Mouse (Mus musculus): ENCODE measurements around the gene Akap2. TPM values are rescaled to one million over a fixed set of nuclear protein-coding genes. Genes with fewer than 3 reads are reported as not detected.

Akap2 gene
- polyA plus RNA-seq, 1 experiment from 2014 or later, result 17.7 TPM

GRCm38 (mm10) chr4:57684676-57685215 is 32.7 kb upstream of the Akap2 start:
- Histone ChIP-seq H3K27me3 (no peaks in the 10 kb centered on the region), H3K36me3 (no peaks in the 10 kb centered on the region), H3K9ac (no peak overlapping the region), H3K4me3 (no peak overlapping the region), H3K4me1 (replicated peaks) (peaks cover 5% of the 10 kb centered on the region; the same call in 1 of the 2 replicates), H3K27ac (no peak overlapping the region), H3K4me2 (no peak overlapping the region), H3K9me3 (no peaks in the 10 kb centered on the region)
- 84% methylated on average over 12 of the region's 12 CpGs for WGBS
- no peak for ATAC-seq (ENCODE audit: low FRiP score)

- 0 out of 2 replicates have a peak, but pooled peaks cover under 1% of the 10 kb centered on the region for H3K4me1 ChIP-seq (replicated peaks)
- ATAC-seq (ENCODE audit: low FRiP score), result no peak
- no peaks in the 10 kb centered on the region for H3K9me3 ChIP-seq
- 86% methylated on average over 3 of the region's 3 CpGs for WGBS
- no peak overlapping the region for H3K4me3 ChIP-seq
- no peak overlapping the region for H3K27ac ChIP-seq
- no peak overlapping the region for H3K9ac ChIP-seq
- no peaks in the 10 kb centered on the region; the same call in 1 of the 2 replicates for H3K36me3 ChIP-seq
- no peak overlapping the region for H3K4me2 ChIP-seq
- no peaks in the 10 kb centered on the region for H3K27me3 ChIP-seq
These were observed 30.7 kb upstream of the Akap2 start for GRCm38 (mm10) chr4:57686736-57687135.

- no peak overlapping the region for H3K4me3 ChIP-seq
- H3K36me3 ChIP-seq, result no peaks in the 10 kb centered on the region; the same call in 1 of the 2 replicates
- no peak overlapping the region for H3K9ac ChIP-seq
- WGBS, result 83% methylated on average over 3 of the region's 3 CpGs
- no peaks in the 10 kb centered on the region for H3K4me1 ChIP-seq (replicated peaks)
- no peak for ATAC-seq (ENCODE audit: low FRiP score)
- H3K27me3 ChIP-seq, result no peaks in the 10 kb centered on the region
- H3K4me2 ChIP-seq, result no peak overlapping the region
- H3K27ac ChIP-seq, result no peak overlapping the region
- H3K9me3 ChIP-seq, result no peaks in the 10 kb centered on the region
These were observed 29.9 kb upstream of the Akap2 start for GRCm38 (mm10) chr4:57687583-57687982.

GRCm38 (mm10) chr4:57688131-57688530 is 29.3 kb upstream of the Akap2 start:
- Histone ChIP-seq H3K4me2 (no peak overlapping the region), H3K9me3 (no peaks in the 10 kb centered on the region), H3K36me3 (no peaks in the 10 kb centered on the region; the same call in 1 of the 2 replicates), H3K9ac (no peak overlapping the region), H3K27me3 (no peaks in the 10 kb centered on the region), H3K27ac (no peak overlapping the region), H3K4me3 (no peak overlapping the region), H3K4me1 (replicated peaks) (no peaks in the 10 kb centered on the region)
- WGBS, result 85% methylated on average over 9 of the region's 9 CpGs
- no peak for ATAC-seq (ENCODE audit: low FRiP score)

DNA sequence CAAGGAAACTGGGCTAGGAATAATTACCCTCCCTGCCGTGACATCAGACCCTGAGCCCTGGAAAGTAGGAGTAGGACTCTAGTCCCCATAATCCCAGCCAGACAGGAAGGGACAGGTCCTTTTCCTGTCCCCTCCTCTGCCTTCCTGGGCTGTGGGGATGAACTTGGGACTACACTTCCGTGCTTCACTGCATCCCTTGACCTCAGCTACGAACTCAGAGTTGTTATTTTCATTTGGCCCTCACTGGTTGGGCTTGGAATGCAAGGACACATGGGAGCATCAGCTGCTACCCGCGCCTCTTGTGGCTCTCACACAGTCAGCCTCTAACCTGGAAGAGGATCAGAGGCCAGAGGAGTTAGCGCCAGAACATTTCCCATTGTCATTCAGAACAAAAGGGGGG is 27.5 kb upstream of the Akap2 start:
- Histone ChIP-seq H3K27me3 (no peaks in the 10 kb centered on the region), H3K9ac (no peak overlapping the region), H3K4me2 (no peak overlapping the region), H3K4me1 (replicated peaks) (no peaks in the 10 kb centered on the region), H3K9me3 (no peaks in the 10 kb centered on the region), H3K27ac (no peak overlapping the region), H3K4me3 (no peak overlapping the region), H3K36me3 (no peaks in the 10 kb centered on the region; the same call in 1 of the 2 replicates)
- ATAC-seq (ENCODE audit: low FRiP score), result no peak
- 80% methylated on average over 6 of the region's 6 CpGs for WGBS

- WGBS, result 36% methylated on average over 1 of the region's 1 CpGs
- no peak overlapping the region for H3K4me3 ChIP-seq
These were observed 26.7 kb upstream of the Akap2 start for GRCm38 (mm10) chr4:57690805-57691204.

GRCm38 (mm10) chr4:57694356-57695136 is 22.9 kb upstream of the Akap2 start:
- ATAC-seq (ENCODE audit: low FRiP score), result no peak
- Histone ChIP-seq H3K4me3 (no peak overlapping the region), H3K4me2 (no peak overlapping the region), H3K27me3 (no peaks in the 10 kb centered on the region), H3K36me3 (no peaks in the 10 kb centered on the region; the same call in 1 of the 2 replicates), H3K9ac (no peak overlapping the region), H3K4me1 (replicated peaks) (no peaks in the 10 kb centered on the region), H3K27ac (no peak overlapping the region), H3K9me3 (no peaks in the 10 kb centered on the region)
- 82% methylated on average over 5 of the region's 5 CpGs for WGBS

More at GRCm38 (mm10) chr4:57690805-57691204, 26.7 kb upstream of the Akap2 start:
- no peak for ATAC-seq (ENCODE audit: low FRiP score)
- Histone ChIP-seq H3K9me3 (no peaks in the 10 kb centered on the region), H3K9ac (no peak overlapping the region), H3K27ac (no peak overlapping the region), H3K4me2 (no peak overlapping the region), H3K36me3 (no peaks in the 10 kb centered on the region; the same call in 1 of the 2 replicates), H3K27me3 (no peaks in the 10 kb centered on the region), H3K4me1 (replicated peaks) (no peaks in the 10 kb centered on the region)

DNA sequence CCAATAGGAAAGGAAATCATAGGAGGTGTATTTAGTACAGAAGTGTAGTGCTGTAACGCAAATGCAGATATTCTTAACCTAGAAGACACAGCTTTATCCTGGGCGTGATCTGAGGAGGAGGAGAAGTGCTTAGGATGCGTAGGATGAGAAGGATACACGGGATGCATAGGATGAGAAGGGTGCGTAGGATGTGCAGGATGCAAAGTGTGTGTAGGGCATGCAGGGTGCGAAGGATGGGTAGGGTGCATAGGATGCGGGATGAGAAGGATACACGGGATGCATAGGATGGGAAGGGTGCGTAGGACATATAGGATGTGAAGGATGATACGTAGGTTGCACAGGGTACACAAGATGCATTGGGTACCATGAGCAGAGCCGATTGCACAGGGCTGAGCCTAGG is 20.5 kb upstream of the Akap2 start:
- Histone ChIP-seq H3K36me3 (no peaks in the 10 kb centered on the region), H3K27ac (no peak overlapping the region), H3K4me2 (no peak overlapping the region), H3K9me3 (no peaks in the 10 kb centered on the region), H3K4me3 (no peak overlapping the region), H3K9ac (no peak overlapping the region), H3K4me1 (replicated peaks) (no peaks in the 10 kb centered on the region), H3K27me3 (no peaks in the 10 kb centered on the region)
- no peak for ATAC-seq (ENCODE audit: low FRiP score)
- WGBS, result 96% methylated on average over 11 of the region's 11 CpGs

GRCm38 (mm10) chr4:57697918-57698611 is 19.4 kb upstream of the Akap2 start:
- 84% methylated on average over 12 of the region's 12 CpGs for WGBS
- Histone ChIP-seq H3K27ac (no peak overlapping the region), H3K9me3 (no peaks in the 10 kb centered on the region), H3K9ac (no peak overlapping the region), H3K36me3 (no peaks in the 10 kb centered on the region), H3K27me3 (no peaks in the 10 kb centered on the region), H3K4me1 (replicated peaks) (no peaks in the 10 kb centered on the region), H3K4me3 (no peak overlapping the region), H3K4me2 (no peak overlapping the region)
- ATAC-seq (ENCODE audit: low FRiP score), result no peak

DNA sequence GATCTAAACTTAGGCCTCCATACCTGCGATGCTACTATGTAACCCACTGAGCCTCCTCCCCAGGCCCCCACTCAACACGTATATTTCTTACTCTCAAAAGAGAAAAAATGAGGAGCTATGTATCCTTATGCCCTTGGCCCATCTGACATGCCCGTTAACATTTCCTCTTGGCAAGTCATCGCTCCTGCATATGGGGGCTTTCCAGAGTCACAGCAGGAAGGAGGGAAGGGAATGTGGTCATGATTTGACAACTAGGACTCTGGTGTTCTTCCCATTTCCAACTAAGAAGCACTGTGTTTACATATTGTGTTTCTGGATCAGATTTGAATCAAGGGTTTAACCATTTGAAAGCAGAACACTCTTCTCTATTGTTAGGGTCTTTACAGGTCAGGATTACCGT is 15.9 kb upstream of the Akap2 start:
- Histone ChIP-seq H3K4me1 (replicated peaks) (no peaks in the 10 kb centered on the region), H3K9ac (no peak overlapping the region), H3K4me3 (no peak overlapping the region), H3K36me3 (no peaks in the 10 kb centered on the region), H3K4me2 (no peak overlapping the region), H3K9me3 (no peaks in the 10 kb centered on the region), H3K27me3 (no peaks in the 10 kb centered on the region), H3K27ac (no peak overlapping the region)
- no peak for ATAC-seq (ENCODE audit: low FRiP score)
- 84% methylated on average over 5 of the region's 5 CpGs for WGBS

- no peaks in the 10 kb centered on the region for H3K27me3 ChIP-seq
- no peaks in the 10 kb centered on the region for H3K4me1 ChIP-seq (replicated peaks)
- H3K9me3 ChIP-seq, result no peaks in the 10 kb centered on the region
- H3K4me2 ChIP-seq, result no peak overlapping the region
- 85% methylated on average over 11 of the region's 11 CpGs for WGBS
- ATAC-seq (ENCODE audit: low FRiP score), result no peak
- H3K36me3 ChIP-seq, result no peaks in the 10 kb centered on the region
- H3K27ac ChIP-seq, result no peak overlapping the region
- no peak overlapping the region for H3K4me3 ChIP-seq
- H3K9ac ChIP-seq, result no peak overlapping the region
These were observed 13.6 kb upstream of the Akap2 start for GRCm38 (mm10) chr4:57703574-57704470.

DNA sequence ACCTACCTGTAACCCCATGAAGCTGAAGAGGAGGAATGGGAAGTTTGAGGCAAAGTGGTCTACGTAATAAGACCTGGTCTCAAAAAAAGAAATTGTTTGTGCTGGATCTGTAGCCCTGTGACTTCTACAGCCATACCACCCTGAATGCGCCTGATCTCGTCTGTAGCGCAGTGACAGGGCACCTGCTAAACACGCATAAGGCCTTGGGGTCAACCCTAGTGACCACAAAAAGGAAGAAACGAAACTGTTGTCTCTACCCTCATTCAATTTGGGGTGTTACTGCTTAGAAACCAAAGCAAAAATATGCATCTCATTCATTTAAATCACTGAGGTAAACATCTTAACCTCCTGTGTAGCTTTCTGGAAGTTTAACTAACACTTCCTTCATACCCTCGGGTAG is 12.9 kb upstream of the Akap2 start:
- no peaks in the 10 kb centered on the region for H3K9me3 ChIP-seq
- H3K36me3 ChIP-seq, result no peaks in the 10 kb centered on the region

More for the DNA sequence above, 12.9 kb upstream of the Akap2 start:
- no peak overlapping the region for H3K4me3 ChIP-seq
- no peaks in the 10 kb centered on the region for H3K4me1 ChIP-seq (replicated peaks)
- no peak overlapping the region for H3K27ac ChIP-seq
- no peak for ATAC-seq (ENCODE audit: low FRiP score)
- H3K4me2 ChIP-seq, result no peak overlapping the region
- H3K27me3 ChIP-seq, result no peaks in the 10 kb centered on the region
- H3K9ac ChIP-seq, result no peak overlapping the region
- 88% methylated on average over 7 of the region's 7 CpGs for WGBS

Measured in hindbrain, embryonic 13.5 days (tissue).